ENCODE assay signal across 10 mouse cellular contexts in the genomic region with DNA sequence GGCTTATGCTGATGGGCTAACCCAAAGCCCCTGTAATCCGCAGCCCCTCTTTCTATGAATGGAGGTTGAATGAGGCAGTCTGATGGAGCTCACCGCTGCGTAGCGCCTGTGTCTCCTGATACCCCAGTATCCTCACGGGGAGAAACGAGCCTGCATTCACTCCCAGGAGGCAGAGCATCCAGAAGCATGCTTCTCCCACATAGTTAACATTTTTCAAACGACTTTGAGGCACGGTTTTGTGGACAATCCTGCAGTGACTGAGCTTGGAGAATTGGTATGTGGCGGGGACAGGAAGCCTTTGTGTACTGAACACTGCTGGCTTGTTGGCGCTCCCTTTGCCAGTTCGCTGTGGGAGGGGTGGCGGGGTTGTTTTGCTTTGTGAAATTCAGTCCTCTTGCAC. TPM values are rescaled to one million over a fixed set of nuclear protein-coding genes. Genes with fewer than 3 reads are reported as not detected.
DNase-seq lines count a peak whose midpoint lies in the region; ATAC-seq lines count a peak whose summit lies in the region.
"Had no signal": no experiment of that assay in that cellular context is flagged by ENCODE, and none has a peak within 500 bp of the region (broad histone marks: within the 10 kb centered on the region; RNA-seq: fewer than 3 reads in every experiment).

No protein-coding gene starts in this region.

- no peak overlapping the region for H3K4me3 ChIP-seq in lung, embryonic 16.5 days (ENCODE audit: low read length)
- H3K4me3 ChIP-seq in forebrain, embryonic 16.5 days (replicated peaks; ENCODE audit: low read length): peak overlapping the region; percentile 26
- H3K4me3 ChIP-seq in limb, embryonic 10.5 days: no peak overlapping the region
- H3K4me3 ChIP-seq: heart, embryonic 15.5 days; limb, embryonic 15.5 days had no signal

- peaks cover 2% of the 10 kb centered on the region; the same call in 1 of the 2 replicates for H3K4me1 ChIP-seq in lung, embryonic 16.5 days (replicated peaks; ENCODE audit: control insufficient read depth, insufficient read depth, low read length)
- peaks cover 13% of the 10 kb centered on the region for H3K4me1 ChIP-seq in forebrain, embryonic 16.5 days (replicated peaks; ENCODE audit: control insufficient read depth, insufficient read depth, low read length)
- peaks cover 15% of the 10 kb centered on the region for H3K4me1 ChIP-seq in limb, embryonic 10.5 days
- H3K4me1 ChIP-seq: heart, embryonic 15.5 days; limb, embryonic 15.5 days had no signal

- H3K27ac ChIP-seq in lung, embryonic 16.5 days (ENCODE audit: low read length): no peak overlapping the region
- H3K27ac ChIP-seq in forebrain, embryonic 16.5 days (ENCODE audit: low read length): 0 out of 2 replicates have a peak overlapping the region, but pooled peaks have one; percentile 2
- peak overlapping the region; percentile 42; the same call in 1 of the 2 replicates for H3K27ac ChIP-seq in limb, embryonic 10.5 days
- H3K27ac ChIP-seq: heart, embryonic 15.5 days; limb, embryonic 15.5 days had no signal

- H3K9ac ChIP-seq in lung, embryonic 16.5 days (ENCODE audit: low read length): no peak overlapping the region
- H3K9ac ChIP-seq in forebrain, embryonic 16.5 days (replicated peaks; ENCODE audit: low read depth, low read length): peak overlapping the region; percentile 55
- H3K9ac ChIP-seq: heart, embryonic 15.5 days; limb, embryonic 15.5 days had no signal

- no peak for DNase-seq in lung, adult 18-20 months
- no peak for DNase-seq in limb, embryonic 10.5 days (ENCODE audit: low spot score)
- peak; percentile 38 for DNase-seq in right cerebral cortex, postnatal 4 days
- DNase-seq in ovary, postnatal 10 days (ENCODE audit: low spot score): no peak
- no peak for DNase-seq in kidney, adult 18-20 months

- H3K27me3 ChIP-seq in lung, embryonic 16.5 days (ENCODE audit: control insufficient read depth, insufficient read depth, low read depth, low read length): no peaks in the 10 kb centered on the region
- no peaks in the 10 kb centered on the region for H3K27me3 ChIP-seq in forebrain, embryonic 16.5 days (replicated peaks; ENCODE audit: control insufficient read depth, insufficient read depth, low read length)
- peaks cover 17% of the 10 kb centered on the region for H3K27me3 ChIP-seq in limb, embryonic 10.5 days (ENCODE audit: low read depth, poor library complexity, severe bottlenecking)
- H3K27me3 ChIP-seq: limb, embryonic 15.5 days had no signal

- peak; percentile 65; the same call in 1 of the 2 replicates for ATAC-seq in lung, embryonic 16.5 days (ENCODE audit: low read depth)
- peak; percentile 72 for ATAC-seq in forebrain, embryonic 16.5 days
- ATAC-seq: Patski had no signal

- H3K9me3 ChIP-seq in lung, embryonic 16.5 days (ENCODE audit: control insufficient read depth, low read length): no peaks in the 10 kb centered on the region
- H3K9me3 ChIP-seq in forebrain, embryonic 16.5 days (ENCODE audit: control insufficient read depth, low read length): no peaks in the 10 kb centered on the region
- H3K9me3 ChIP-seq in limb, embryonic 10.5 days (replicated peaks): no peaks in the 10 kb centered on the region
- H3K9me3 ChIP-seq: heart, embryonic 15.5 days; limb, embryonic 15.5 days had no signal

- 13% methylated on average over 12 of the region's 12 CpGs for WGBS in lung, embryonic 16.5 days
- 5% methylated on average over 12 of the region's 12 CpGs for WGBS in forebrain, embryonic 16.5 days
- 33% methylated on average over 12 of the region's 12 CpGs for WGBS in limb, embryonic 10.5 days

- H3K36me3 ChIP-seq in lung, embryonic 16.5 days (ENCODE audit: control insufficient read depth, insufficient read depth, low read length): no peaks in the 10 kb centered on the region
- H3K36me3 ChIP-seq in forebrain, embryonic 16.5 days (ENCODE audit: control insufficient read depth, insufficient read depth): no peaks in the 10 kb centered on the region
- H3K36me3 ChIP-seq in limb, embryonic 10.5 days: no peaks in the 10 kb centered on the region
- H3K36me3 ChIP-seq: heart, embryonic 15.5 days; limb, embryonic 15.5 days had no signal

- H3K4me2 ChIP-seq in lung, embryonic 16.5 days (ENCODE audit: low read depth, low read length): peak overlapping the region; percentile 36
- peak overlapping the region; percentile 51 for H3K4me2 ChIP-seq in forebrain, embryonic 16.5 days (ENCODE audit: low read length)
- H3K4me2 ChIP-seq: heart, embryonic 15.5 days; limb, embryonic 15.5 days had no signal

RNA-seq across cellular contexts. Expression of a gene that starts 55.2 kb away (rescaled TPM):
- not detected in 2 replicates for polyA plus RNA-seq in lung, embryonic 16.5 days (2015; fragmentation: Nextera tagmentation; extraction: Ambion mirVana)
- not detected in 2 replicates for polyA plus RNA-seq in forebrain, embryonic 16.5 days (2015; fragmentation: Nextera tagmentation; extraction: Ambion mirVana)
- 1.8 and 2.1 TPM in 2 replicates for polyA plus RNA-seq in limb, embryonic 10.5 days (2016; fragmentation: Nextera tagmentation; extraction: Ambion mirVana)
- polyA plus RNA-seq: heart, embryonic 15.5 days; limb, embryonic 15.5 days; Patski had no signal
